Mouse (Mus musculus) testis, adult 2 months (tissue): ENCODE measurements around the gene Acads.
"Not testable (repeated sequence)": the region's sequence is repeated elsewhere in the genome, so short reads cannot be mapped to it uniquely, and the experiment has no call there.

Source experiments
- CTCF ChIP-seq: fragments of 200-500 bp; IDR thresholded peaks from 2 replicates; pipeline ENCODE4 v1.5.1; 2012; ENCODE audit warnings: low read depth, mild to moderate bottlenecking, inconsistent platforms, low read length, moderate library complexity; ENCODE audit not compliant: control insufficient read depth, insufficient read depth, insufficient replicate concordance
- POLR2A ChIP-seq: fragments of 200-500 bp; IDR thresholded peaks from 2 replicates; pipeline ENCODE4 v1.6.1; 2012; ENCODE audit warnings: low read depth, mild to moderate bottlenecking, inconsistent platforms, low read length, moderate library complexity; ENCODE audit not compliant: control insufficient read depth

DNA sequence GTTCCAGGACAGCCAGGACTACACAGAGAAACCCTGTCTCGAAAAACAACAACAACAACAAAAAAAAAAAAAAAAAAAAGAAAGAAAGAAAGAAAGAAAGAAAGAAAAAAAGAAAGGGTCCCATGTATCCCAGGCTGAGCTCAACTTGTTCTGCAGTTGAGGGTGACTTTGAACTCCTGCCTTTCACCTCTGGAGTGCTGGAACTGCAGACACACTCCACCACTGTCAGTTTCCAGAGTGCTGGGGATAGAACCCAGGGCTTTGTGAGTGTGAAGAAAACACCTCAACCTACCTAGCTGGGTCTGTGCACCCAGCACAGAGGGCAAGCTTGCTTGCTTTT, 42.8 kb upstream of the Acads start:
- not testable (repeated sequence) for TF ChIP-seq CTCF, POLR2A
